Mouse (Mus musculus) embryonic fibroblast, embryonic 13.5 days (primary cell): Measurements from ENCODE around the gene Rbks.

Experiments used
- CTCF ChIP-seq: IDR thresholded peaks from 2 replicates; pipeline ENCODE4 v1.5.1; 2011; ENCODE audit warnings: mild to moderate bottlenecking, control low read depth, low read length, moderate library complexity, borderline replicate concordance; ENCODE audit not compliant: insufficient read depth
- POLR2A ChIP-seq: IDR thresholded peaks from 2 replicates; pipeline ENCODE4 v1.6.1; 2011; ENCODE audit warnings: low read depth, mild to moderate bottlenecking, control low read depth, low read length, moderate library complexity

- TF ChIP-seq POLR2A = no peak
- no peak for TF ChIP-seq CTCF
Measured at GRCm38 (mm10) chr5:31642300-31642699, 55.1 kb downstream of the Rbks start.
